18 mouse cellular contexts compared by ENCODE assay signal in the genomic region with DNA sequence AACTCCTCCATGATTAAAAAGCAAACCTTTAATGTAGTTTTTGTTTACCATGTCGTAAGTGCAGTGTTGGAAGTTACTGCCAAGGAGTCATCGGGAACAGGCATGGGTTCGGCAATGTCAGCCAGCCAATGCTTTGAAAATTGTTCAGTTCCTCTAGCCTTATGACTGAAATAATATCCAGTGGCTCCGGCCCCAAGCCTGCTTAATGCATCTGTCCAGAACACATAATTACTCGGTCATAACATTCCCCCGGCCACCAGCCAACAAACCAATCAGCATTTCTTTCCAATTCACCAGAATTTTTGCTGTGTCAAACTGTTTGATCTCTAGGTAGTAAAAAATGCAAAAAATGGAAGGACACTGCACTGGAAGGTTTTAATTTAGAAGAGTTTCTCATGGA.
DNase-seq lines count a peak whose midpoint lies in the region; ATAC-seq lines count a peak whose summit lies in the region.
"Had no signal": no experiment of that assay in that cellular context is flagged by ENCODE, and none has a peak within 500 bp of the region (broad histone marks: within the 10 kb centered on the region; RNA-seq: fewer than 3 reads in every experiment).

No protein-coding gene starts in this region.

- 58% methylated on average over 6 of the region's 6 CpGs for WGBS in kidney, embryonic 15.5 days
- 34% methylated on average over 6 of the region's 6 CpGs for WGBS in embryonic facial prominence, embryonic 15.5 days
- WGBS in liver, embryonic 11.5 days = 61% methylated on average over 6 of the region's 6 CpGs

- 0 out of 2 replicates have a peak overlapping the region, but pooled peaks have one; percentile 1 for H3K4me2 ChIP-seq in kidney, embryonic 15.5 days
- 0 out of 2 replicates have a peak overlapping the region, but pooled peaks have one; percentile 0 for H3K4me2 ChIP-seq in embryonic facial prominence, embryonic 15.5 days (replicated peaks)
- H3K4me2 ChIP-seq in liver, embryonic 11.5 days = no peak overlapping the region
- H3K4me2 ChIP-seq: heart, embryonic 11.5 days; liver, embryonic 12.5 days; midbrain, embryonic 13.5 days had no signal

- no peak overlapping the region for H3K27ac ChIP-seq in kidney, embryonic 15.5 days
- H3K27ac ChIP-seq in embryonic facial prominence, embryonic 15.5 days (replicated peaks) = no peak overlapping the region
- H3K27ac ChIP-seq in liver, embryonic 11.5 days (ENCODE audit: low read depth, low read length) = no peak overlapping the region
- H3K27ac ChIP-seq: layer of hippocampus, adult 2 months; liver, embryonic 12.5 days; midbrain, embryonic 13.5 days had no signal

- ATAC-seq in kidney, embryonic 15.5 days (replicated peaks; ENCODE audit: low FRiP score) = no peak
- ATAC-seq in embryonic facial prominence, embryonic 15.5 days (ENCODE audit: insufficient number of reproducible peaks, low FRiP score, low TSS enrichment, low read depth) = no peak
- no peak for ATAC-seq in liver, embryonic 11.5 days (replicated peaks; ENCODE audit: low FRiP score)
- ATAC-seq: liver, embryonic 12.5 days; midbrain, embryonic 13.5 days had no signal

- no peaks in the 10 kb centered on the region for H3K36me3 ChIP-seq in kidney, embryonic 15.5 days
- H3K36me3 ChIP-seq in embryonic facial prominence, embryonic 15.5 days = no peaks in the 10 kb centered on the region
- H3K36me3 ChIP-seq in liver, embryonic 11.5 days (ENCODE audit: control insufficient read depth, insufficient read depth, low read length) = no peaks in the 10 kb centered on the region
- H3K36me3 ChIP-seq: liver, embryonic 12.5 days; midbrain, embryonic 13.5 days had no signal

- no peak overlapping the region for H3K9ac ChIP-seq in kidney, embryonic 15.5 days
- no peak overlapping the region for H3K9ac ChIP-seq in embryonic facial prominence, embryonic 15.5 days
- no peak overlapping the region for H3K9ac ChIP-seq in liver, embryonic 11.5 days (ENCODE audit: low read depth, low read length)
- H3K9ac ChIP-seq: liver, embryonic 12.5 days; midbrain, embryonic 13.5 days had no signal

- H3K4me3 ChIP-seq in kidney, embryonic 15.5 days (replicated peaks) = no peak overlapping the region
- no peak overlapping the region for H3K4me3 ChIP-seq in embryonic facial prominence, embryonic 15.5 days (replicated peaks)
- no peak overlapping the region for H3K4me3 ChIP-seq in liver, embryonic 11.5 days (ENCODE audit: low read depth, low read length)
- H3K4me3 ChIP-seq: layer of hippocampus, adult 2 months; liver, embryonic 12.5 days; midbrain, embryonic 13.5 days had no signal

- no peaks in the 10 kb centered on the region for H3K4me1 ChIP-seq in kidney, embryonic 15.5 days
- no peaks in the 10 kb centered on the region for H3K4me1 ChIP-seq in embryonic facial prominence, embryonic 15.5 days
- H3K4me1 ChIP-seq in liver, embryonic 11.5 days (replicated peaks; ENCODE audit: control insufficient read depth, insufficient read depth, low read length) = no peaks in the 10 kb centered on the region
- H3K4me1 ChIP-seq: liver, embryonic 12.5 days; midbrain, embryonic 13.5 days had no signal

- DNase-seq in embryo, embryonic 11 days = peak; percentile 10
- no peak for DNase-seq in embryo, embryonic 10.5 days (ENCODE audit: low spot score)
- DNase-seq in kidney, adult 11 months = no peak
- peak; percentile 22 to 64 for DNase-seq in lung, postnatal 4 days
- no peak for DNase-seq in ovary, postnatal 36 days (ENCODE audit: low spot score)
- no peak for DNase-seq in liver, embryonic 11.5 days (ENCODE audit: low spot score)
- DNase-seq: adrenal gland, adult 2 months; cerebellum, adult 9-11 months; heart, postnatal 36 days; kidney, postnatal 10 days; retina, postnatal 1 day; thymus, adult 2 months had no signal

- H3K9me3 ChIP-seq in kidney, embryonic 15.5 days (replicated peaks) = no peaks in the 10 kb centered on the region
- no peaks in the 10 kb centered on the region for H3K9me3 ChIP-seq in embryonic facial prominence, embryonic 15.5 days (replicated peaks)
- H3K9me3 ChIP-seq in liver, embryonic 11.5 days (ENCODE audit: control insufficient read depth, low read length) = no peaks in the 10 kb centered on the region
- H3K9me3 ChIP-seq: liver, embryonic 12.5 days; midbrain, embryonic 13.5 days had no signal

- no peaks in the 10 kb centered on the region for H3K27me3 ChIP-seq in kidney, embryonic 15.5 days
- no peaks in the 10 kb centered on the region for H3K27me3 ChIP-seq in embryonic facial prominence, embryonic 15.5 days
- no peaks in the 10 kb centered on the region for H3K27me3 ChIP-seq in liver, embryonic 11.5 days (replicated peaks; ENCODE audit: control insufficient read depth, insufficient read depth, low read length)
- H3K27me3 ChIP-seq: liver, embryonic 12.5 days; midbrain, embryonic 13.5 days had no signal

Comparison
In these comparisons a context has a peak if more than half of its experiments do, and no peak if none do; other contexts are left out.
1. DNase-seq: peak in embryo, embryonic 11 days (single experiment) and lung, postnatal 4 days (2 of 2); none in embryo, embryonic 10.5 days (single experiment), kidney, adult 11 months (single experiment), ovary, postnatal 36 days (single experiment) and liver, embryonic 11.5 days (single experiment).